ENCODE assay signal across 7 mouse cellular contexts in the genomic region with DNA sequence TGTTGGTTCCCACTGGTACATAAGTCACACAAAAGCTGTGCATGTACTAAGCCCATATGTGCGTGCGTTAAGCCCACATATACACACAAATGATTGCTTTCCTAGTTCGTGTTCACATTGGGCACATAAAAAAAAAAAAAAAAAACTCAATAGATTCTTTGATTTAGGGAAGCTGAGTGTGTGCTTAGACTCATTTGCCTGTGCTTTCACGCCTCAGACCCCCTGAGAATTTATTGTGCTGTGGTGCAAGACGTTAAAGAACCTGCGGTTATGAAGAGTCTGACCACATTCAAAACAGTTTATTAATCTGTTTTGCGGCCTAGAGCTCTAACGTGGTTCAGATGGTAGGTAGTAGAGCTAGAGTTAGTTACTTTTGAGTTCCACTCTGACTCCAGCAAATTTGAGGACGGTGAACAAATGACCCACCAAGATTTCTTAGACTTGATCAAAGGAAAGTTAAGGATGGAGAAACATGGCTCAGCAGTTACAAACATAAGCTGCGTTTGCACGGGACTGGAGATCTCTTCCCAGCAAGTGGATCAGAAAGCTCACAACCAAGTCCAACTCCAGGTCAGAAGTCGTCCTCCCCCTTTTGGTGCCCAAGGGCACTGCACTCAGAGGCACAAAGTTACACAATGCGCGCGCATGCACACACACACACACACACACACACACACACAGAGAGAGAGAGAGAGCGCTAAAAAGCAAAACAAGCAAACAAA. TPM values are rescaled to one million over a fixed set of nuclear protein-coding genes. Genes with fewer than 3 reads are reported as not detected.
DNase-seq lines count a peak whose midpoint lies in the region; ATAC-seq lines count a peak whose summit lies in the region.

No protein-coding gene starts in this region.

- peaks cover 9% of the 10 kb centered on the region for H3K4me1 ChIP-seq in lung, embryonic 15.5 days
- peaks cover 9% of the 10 kb centered on the region for H3K4me1 ChIP-seq in embryonic facial prominence, embryonic 13.5 days
- peaks cover 10% of the 10 kb centered on the region for H3K4me1 ChIP-seq in limb, embryonic 10.5 days
- 0 out of 2 replicates have a peak, but pooled peaks cover 4% of the 10 kb centered on the region for H3K4me1 ChIP-seq in stomach, embryonic 14.5 days (ENCODE audit: control insufficient read depth, insufficient read depth, low read length)

- 77% methylated on average over 16 of the region's 16 CpGs for whole genome bisulfite sequencing in lung, embryonic 15.5 days
- WGBS in embryonic facial prominence, embryonic 13.5 days, result 88% methylated on average over 16 of the region's 16 CpGs
- 89% methylated on average over 16 of the region's 16 CpGs for WGBS in limb, embryonic 10.5 days
- WGBS in stomach, embryonic 14.5 days, result 87% methylated on average over 16 of the region's 16 CpGs

- H3K27ac ChIP-seq in lung, embryonic 15.5 days, result peak overlapping the region; percentile 92
- no peak overlapping the region for H3K27ac ChIP-seq in embryonic facial prominence, embryonic 13.5 days
- peak overlapping the region; percentile 90; the same call in 1 of the 2 replicates for H3K27ac ChIP-seq in limb, embryonic 10.5 days
- peak overlapping the region; percentile 71; the same call in 1 of the 2 replicates for H3K27ac ChIP-seq in stomach, embryonic 14.5 days (ENCODE audit: low read length)

- H3K27me3 ChIP-seq in lung, embryonic 15.5 days, result no peaks in the 10 kb centered on the region
- no peaks in the 10 kb centered on the region for H3K27me3 ChIP-seq in embryonic facial prominence, embryonic 13.5 days
- no peaks in the 10 kb centered on the region for H3K27me3 ChIP-seq in limb, embryonic 10.5 days (ENCODE audit: low read depth, poor library complexity, severe bottlenecking)
- no peaks in the 10 kb centered on the region for H3K27me3 ChIP-seq in stomach, embryonic 14.5 days (ENCODE audit: control insufficient read depth, insufficient read depth, low read length)

- H3K4me2 ChIP-seq in lung, embryonic 15.5 days, result peak overlapping the region; percentile 93
- H3K4me2 ChIP-seq in embryonic facial prominence, embryonic 13.5 days, result peak overlapping the region; percentile 91
- peak overlapping the region; percentile 34; the same call in 1 of the 2 replicates for H3K4me2 ChIP-seq in stomach, embryonic 14.5 days (replicated peaks; ENCODE audit: low read depth, low read length)

- H3K9ac ChIP-seq in lung, embryonic 15.5 days, result 0 out of 2 replicates have a peak overlapping the region, but pooled peaks have one; percentile 18
- H3K9ac ChIP-seq in embryonic facial prominence, embryonic 13.5 days, result no peak overlapping the region
- no peak overlapping the region for H3K9ac ChIP-seq in stomach, embryonic 14.5 days (replicated peaks; ENCODE audit: low read depth, low read length)

- DNase-seq in lung, postnatal 4 days, result no peak
- no peak for DNase-seq in limb, embryonic 10.5 days (ENCODE audit: low spot score)
- DNase-seq in gastrocnemius, postnatal 10 days, result no peak
- no peak for DNase-seq in frontal cortex, adult 2 months (ENCODE audit: extremely low spot score in 1 of 2, low spot score in 1 of 2)

- no peak for ATAC-seq in lung, embryonic 15.5 days (ENCODE audit: borderline replicate concordance, extremely low read depth, low FRiP score, low TSS enrichment)
- no peak for ATAC-seq in embryonic facial prominence, embryonic 13.5 days (ENCODE audit: insufficient number of reproducible peaks, insufficient read depth, low FRiP score, low TSS enrichment, low read depth)
- no peak for ATAC-seq in stomach, embryonic 14.5 days (ENCODE audit: insufficient number of reproducible peaks, insufficient read depth, low FRiP score, low read depth)

- no peaks in the 10 kb centered on the region for H3K9me3 ChIP-seq in lung, embryonic 15.5 days
- H3K9me3 ChIP-seq in embryonic facial prominence, embryonic 13.5 days, result no peaks in the 10 kb centered on the region
- H3K9me3 ChIP-seq in limb, embryonic 10.5 days (replicated peaks), result no peaks in the 10 kb centered on the region
- no peaks in the 10 kb centered on the region for H3K9me3 ChIP-seq in stomach, embryonic 14.5 days (ENCODE audit: control insufficient read depth, low read depth, low read length)

- no peaks in the 10 kb centered on the region for H3K36me3 ChIP-seq in lung, embryonic 15.5 days
- no peaks in the 10 kb centered on the region for H3K36me3 ChIP-seq in embryonic facial prominence, embryonic 13.5 days
- H3K36me3 ChIP-seq in limb, embryonic 10.5 days, result no peaks in the 10 kb centered on the region
- no peaks in the 10 kb centered on the region for H3K36me3 ChIP-seq in stomach, embryonic 14.5 days (ENCODE audit: control insufficient read depth, insufficient read depth, low read length)

- H3K4me3 ChIP-seq in lung, embryonic 15.5 days, result peak overlapping the region; percentile 95; the same call in 1 of the 2 replicates
- H3K4me3 ChIP-seq in embryonic facial prominence, embryonic 13.5 days, result peak overlapping the region; percentile 87
- H3K4me3 ChIP-seq in limb, embryonic 10.5 days, result peak overlapping the region; percentile 80; the same call in 1 of the 2 replicates
- H3K4me3 ChIP-seq in stomach, embryonic 14.5 days (ENCODE audit: low read depth, low read length), result peak overlapping the region; percentile 82; the same call in 1 of the 2 replicates

RNA-seq across cellular contexts. Expression of a gene that starts 1.2 kb away (rescaled TPM):
- 3.5 and 4.4 TPM in 2 replicates for polyA plus RNA-seq in lung, embryonic 15.5 days (2015; fragmentation: Nextera tagmentation; extraction: Ambion mirVana)
- polyA plus RNA-seq in embryonic facial prominence, embryonic 13.5 days (2015; fragmentation: Nextera tagmentation; extraction: Ambion mirVana), result 3.8 and 4.7 TPM in 2 replicates
- polyA plus RNA-seq in limb, embryonic 10.5 days (2016; fragmentation: Nextera tagmentation; extraction: Ambion mirVana), result 5.2 and 5.7 TPM in 2 replicates
- polyA plus RNA-seq in stomach, embryonic 14.5 days (2014; fragmentation: Nextera tagmentation; extraction: Ambion mirVana), result 5.9 and 7.4 TPM in 2 replicates
- total RNA-seq in gastrocnemius, postnatal 10 days (2021), result 1 to 10 TPM; 5.7 to 7.7 TPM
- polyA plus RNA-seq in frontal cortex, adult 2 months (2012; rRNA removed), result 8.8 and 10.2 TPM in 2 replicates

RNA-seq across cellular contexts. Expression of a gene that starts 22.4 kb away (rescaled TPM):
- polyA plus RNA-seq in lung, embryonic 15.5 days (2015; fragmentation: Nextera tagmentation; extraction: Ambion mirVana), result 157 and 161 TPM in 2 replicates
- 185 and 187 TPM in 2 replicates for polyA plus RNA-seq in embryonic facial prominence, embryonic 13.5 days (2015; fragmentation: Nextera tagmentation; extraction: Ambion mirVana)
- 245 and 281 TPM in 2 replicates for polyA plus RNA-seq in limb, embryonic 10.5 days (2016; fragmentation: Nextera tagmentation; extraction: Ambion mirVana)
- 161 and 162 TPM in 2 replicates for polyA plus RNA-seq in stomach, embryonic 14.5 days (2014; fragmentation: Nextera tagmentation; extraction: Ambion mirVana)
- 10 to 100 TPM; 39.3 to 42.8 TPM for total RNA-seq in gastrocnemius, postnatal 10 days (2021)
- 86.2 and 91.4 TPM in 2 replicates for polyA plus RNA-seq in frontal cortex, adult 2 months (2012; rRNA removed)

Comparison
In these comparisons a context has a peak if more than half of its experiments do, and no peak if none do; other contexts are left out.
1. H3K4me2 ChIP-seq: peak in every context shown above with its lines; median percentile 93 in lung, embryonic 15.5 days; 91 in embryonic facial prominence, embryonic 13.5 days; 34 in stomach, embryonic 14.5 days.